Mouse (Mus musculus): ENCODE measurements around the gene Apol7c. TPM values are rescaled to one million over a fixed set of nuclear protein-coding genes. Genes with fewer than 3 reads are reported as not detected.
"Not testable (repeated sequence)": the region's sequence is repeated elsewhere in the genome, so short reads cannot be mapped to it uniquely, and the experiment has no call there.

Gene Apol7c
- polyA plus RNA-seq (2016; fragmentation: Nextera tagmentation; extraction: Ambion mirVana) = not detected in 2 replicates

DNA sequence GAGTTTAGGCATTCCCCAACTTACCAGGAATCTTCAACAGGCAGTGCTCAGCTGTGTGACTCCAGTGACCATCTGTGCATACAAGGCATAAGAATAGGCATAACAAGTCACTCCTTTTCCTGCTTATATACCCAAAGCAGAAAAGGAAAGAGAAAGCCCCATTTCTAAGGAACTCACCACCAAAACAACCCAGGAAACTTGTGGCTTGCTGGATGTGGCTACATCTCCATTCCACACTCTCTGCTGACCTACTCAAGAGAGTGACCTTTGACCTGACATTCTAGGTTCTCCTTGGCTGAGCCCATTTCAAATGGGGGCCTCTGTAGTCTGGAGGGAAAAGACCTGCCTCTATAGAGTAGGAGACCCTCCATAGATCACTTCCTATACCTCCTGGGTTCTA lies at the start of gene Apol7c:
Gene Apol7c (minus strand): TSS at position 101 of the 400 bp plus-strand sequence.
- Histone ChIP-seq H3K27ac (no peak within 1 kb of the TSS), H3K36me3 (replicated peaks) (no peaks in the 10 kb centered on the region), H3K4me3 (replicated peaks) (no peak within 1 kb of the TSS), H3K27me3 (no peaks in the 10 kb centered on the region), H3K9me3 (no peaks in the 10 kb centered on the region), H3K4me2 (no peak within 1 kb of the TSS), H3K4me1 (no peaks in the 10 kb centered on the region), H3K9ac (no peak within 1 kb of the TSS)
- no peak for ATAC-seq (ENCODE audit: low FRiP score)

DNA sequence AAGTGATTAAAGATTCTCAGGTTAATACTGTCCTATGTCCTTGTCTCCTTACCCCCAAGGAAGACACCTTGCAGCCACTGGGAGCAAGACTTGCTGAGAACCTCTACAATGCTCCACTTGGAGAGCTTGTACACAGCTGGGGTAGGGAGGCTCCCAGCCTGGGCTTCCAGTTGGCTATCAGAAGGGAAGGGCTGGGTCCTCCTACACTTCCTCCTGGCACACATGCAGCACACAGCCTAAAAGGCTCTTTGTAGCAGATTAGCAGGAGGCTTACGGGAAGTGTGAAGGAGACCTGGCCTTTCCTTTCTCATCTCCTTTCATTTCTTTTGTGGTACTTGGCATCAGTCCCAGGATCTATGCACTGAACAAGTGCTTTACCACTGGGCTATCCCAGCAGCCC lies 48.6 kb upstream of the Apol7c start:
- ATAC-seq (ENCODE audit: low FRiP score) = no peak
- Histone ChIP-seq H3K27ac (no peak overlapping the region), H3K4me1 (no peaks in the 10 kb centered on the region; the same call in 1 of the 2 replicates), H3K4me2 (no peak overlapping the region), H3K27me3 (no peaks in the 10 kb centered on the region), H3K4me3 (replicated peaks) (no peak overlapping the region), H3K36me3 (replicated peaks) (no peaks in the 10 kb centered on the region), H3K9me3 (no peaks in the 10 kb centered on the region), H3K9ac (no peak overlapping the region)
- 41% methylated on average over 1 of the region's 1 CpGs for whole genome bisulfite sequencing

DNA sequence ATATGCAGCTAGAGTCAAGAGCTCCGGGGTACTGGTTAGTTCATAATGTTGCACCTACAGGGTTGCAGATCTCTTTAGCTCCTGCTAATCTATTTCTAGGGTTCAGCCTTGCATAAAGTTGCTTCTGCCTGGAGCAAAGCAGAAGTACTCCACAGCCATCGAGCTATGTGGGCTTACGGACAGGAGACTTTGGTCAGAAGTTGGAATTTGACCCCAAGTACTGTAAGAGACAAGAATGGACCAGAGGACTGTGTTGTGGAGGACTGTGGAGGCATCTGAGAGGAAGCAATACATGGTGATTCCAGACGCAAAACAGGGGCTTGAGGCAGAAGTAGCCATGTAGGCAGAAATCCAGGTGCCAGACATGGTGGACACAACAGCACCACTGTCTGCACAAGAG lies 46.2 kb upstream of the Apol7c start:
- no peak overlapping the region for H3K9ac ChIP-seq
- no peak for ATAC-seq (ENCODE audit: low FRiP score)
- H3K4me2 ChIP-seq = no peak overlapping the region
- H3K27me3 ChIP-seq = no peaks in the 10 kb centered on the region
- H3K36me3 ChIP-seq (replicated peaks) = no peaks in the 10 kb centered on the region
- no peaks in the 10 kb centered on the region for H3K9me3 ChIP-seq
- no peaks in the 10 kb centered on the region; the same call in 1 of the 2 replicates for H3K4me1 ChIP-seq
- no peak overlapping the region for H3K4me3 ChIP-seq (replicated peaks)
- no peak overlapping the region for H3K27ac ChIP-seq
- 89% methylated on average over 4 of the region's 4 CpGs for WGBS

DNA sequence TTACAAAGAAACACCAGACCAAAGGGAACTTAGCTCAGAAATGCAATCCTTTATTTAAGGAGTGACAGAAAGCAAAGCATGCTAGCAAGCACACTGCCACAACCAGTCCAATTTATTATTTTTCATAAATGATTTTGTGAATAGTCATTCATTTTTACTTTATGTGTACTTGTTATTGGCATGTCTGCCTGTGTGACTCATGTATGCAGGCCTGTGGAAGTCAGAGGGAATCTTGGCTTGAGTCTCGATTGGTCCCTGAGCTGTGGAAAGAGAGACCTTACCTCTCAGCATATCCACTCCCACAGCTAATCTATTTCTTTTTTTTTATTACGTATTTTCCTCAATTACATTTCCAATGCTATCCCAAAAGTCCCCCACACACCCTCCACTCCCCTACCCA lies 45.7 kb upstream of the Apol7c start:
- no peak overlapping the region for H3K27ac ChIP-seq
- H3K4me3 ChIP-seq (replicated peaks) = no peak overlapping the region
- H3K4me2 ChIP-seq = no peak overlapping the region
- no peaks in the 10 kb centered on the region for H3K27me3 ChIP-seq
- no peaks in the 10 kb centered on the region for H3K9me3 ChIP-seq
- no peak overlapping the region for H3K9ac ChIP-seq
- 80% methylated on average over 2 of the region's 2 CpGs for WGBS
- no peaks in the 10 kb centered on the region for H3K36me3 ChIP-seq (replicated peaks)
- no peaks in the 10 kb centered on the region; the same call in 1 of the 2 replicates for H3K4me1 ChIP-seq
- ATAC-seq (ENCODE audit: low FRiP score) = no peak

DNA sequence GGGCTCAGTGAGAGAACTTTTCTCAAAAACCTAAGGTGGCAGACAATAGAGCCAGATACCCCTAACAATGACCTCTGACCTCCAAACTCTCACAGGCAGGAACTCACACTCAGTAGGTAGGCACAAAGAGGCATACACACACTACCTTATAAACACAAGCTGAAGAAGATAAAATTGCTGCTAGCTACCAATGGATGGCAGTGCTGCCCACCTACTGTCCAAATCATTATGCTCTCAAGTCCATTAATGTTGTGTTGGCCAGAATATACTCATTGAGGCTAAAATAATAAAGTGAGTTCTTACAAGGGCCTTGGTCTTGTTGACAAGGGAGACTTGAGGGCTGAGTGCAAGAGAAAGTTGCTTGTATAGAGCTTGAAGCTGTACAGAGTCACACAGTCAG lies 30.1 kb upstream of the Apol7c start:
- no peaks in the 10 kb centered on the region for H3K27me3 ChIP-seq
- ATAC-seq (ENCODE audit: low FRiP score) = no peak
- no peak overlapping the region for H3K4me2 ChIP-seq
- H3K9ac ChIP-seq = no peak overlapping the region
- H3K4me3 ChIP-seq (replicated peaks) = no peak overlapping the region
- H3K4me1 ChIP-seq = no peaks in the 10 kb centered on the region
- H3K36me3 ChIP-seq (replicated peaks) = no peaks in the 10 kb centered on the region
- no peaks in the 10 kb centered on the region for H3K9me3 ChIP-seq
- H3K27ac ChIP-seq = no peak overlapping the region

DNA sequence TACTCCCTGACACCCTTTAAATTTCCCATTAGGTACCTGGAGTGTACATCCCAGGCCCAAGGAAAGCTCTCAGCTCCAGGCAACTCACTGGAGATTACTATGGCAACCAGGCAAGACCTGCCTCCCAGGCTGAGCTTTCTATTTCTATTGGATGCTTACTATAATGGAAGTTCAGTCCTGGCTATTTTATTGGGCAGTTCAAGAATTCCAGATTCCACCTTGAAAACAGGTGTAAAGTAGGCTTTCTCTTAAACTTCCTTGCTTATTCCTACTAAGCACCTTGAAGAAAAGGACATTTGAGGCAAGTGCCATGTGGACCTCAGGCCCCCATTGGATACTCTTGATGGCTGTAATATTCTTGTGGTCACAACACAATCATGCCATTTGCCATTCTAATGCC lies 28.7 kb upstream of the Apol7c start, which contains the start of gene 1700025B11Rik:
Gene 1700025B11Rik (minus strand): TSS at position 101 of the 400 bp plus-strand sequence.
- Histone ChIP-seq H3K36me3 (replicated peaks) (no peaks in the 10 kb centered on the region), H3K4me1 (no peaks in the 10 kb centered on the region), H3K9ac (no peak within 1 kb of the TSS), H3K9me3 (no peaks in the 10 kb centered on the region), H3K4me2 (no peak within 1 kb of the TSS), H3K27ac (no peak within 1 kb of the TSS), H3K4me3 (replicated peaks) (no peak within 1 kb of the TSS), H3K27me3 (no peaks in the 10 kb centered on the region)
- no peak for ATAC-seq (ENCODE audit: low FRiP score)

DNA sequence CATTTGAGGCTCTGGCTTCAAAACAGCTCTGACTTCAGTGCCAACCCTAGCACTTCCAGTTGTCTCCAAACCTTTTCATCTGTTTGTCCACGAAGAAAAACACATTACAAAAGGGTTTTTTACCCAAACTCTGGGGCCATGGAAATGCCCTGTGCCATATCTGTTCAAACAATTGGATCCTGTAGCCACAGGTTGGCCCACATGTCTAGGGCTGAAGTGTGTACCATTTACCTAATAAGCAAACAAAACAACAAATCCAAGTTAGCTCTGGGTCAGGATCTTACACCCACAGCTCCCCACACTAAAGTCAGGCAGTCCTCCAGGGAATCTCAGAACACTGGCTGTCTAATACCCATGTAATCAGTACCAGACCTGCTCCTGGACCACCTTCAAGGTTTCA lies 6.1 kb upstream of the Apol7c start:
- H3K4me3 ChIP-seq (replicated peaks); H3K27ac ChIP-seq; ATAC-seq (ENCODE audit: low FRiP score); H3K4me2 ChIP-seq; H3K36me3 ChIP-seq (replicated peaks); H3K4me1 ChIP-seq; H3K9me3 ChIP-seq; H3K27me3 ChIP-seq; H3K9ac ChIP-seq: not testable (repeated sequence)
- 40% methylated on average over 1 of the region's 1 CpGs for WGBS

DNA sequence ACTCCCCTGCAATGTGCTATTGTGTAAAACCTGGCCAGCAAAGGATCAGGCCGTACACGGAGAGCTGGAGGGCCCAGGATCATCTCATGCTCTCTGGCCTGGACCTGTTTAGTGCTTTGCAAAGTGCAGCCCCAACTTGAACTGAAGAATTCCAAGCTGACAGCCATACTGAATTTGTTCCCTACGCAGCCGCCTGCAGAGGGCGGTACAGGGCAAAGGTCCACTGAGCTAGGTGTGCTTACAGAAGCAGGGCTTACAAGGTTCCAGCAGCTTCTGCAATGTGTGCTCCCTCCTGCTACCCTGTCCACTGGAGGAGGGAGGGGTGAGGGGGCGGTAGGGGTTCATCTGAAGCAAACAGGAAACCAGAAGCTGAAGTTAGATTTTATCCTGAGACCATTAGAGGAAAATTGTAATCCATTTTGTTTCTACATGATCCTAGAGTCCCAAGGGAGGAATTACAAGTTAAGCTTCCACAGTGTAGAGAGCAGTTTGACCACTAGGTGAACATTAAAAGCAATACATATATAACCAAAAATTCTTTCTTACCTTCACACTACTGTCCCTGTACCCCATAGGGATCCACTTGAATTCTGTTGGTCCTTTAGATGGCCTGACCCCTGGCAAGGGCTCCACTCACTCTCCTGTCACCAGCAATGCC lies 9.8 kb downstream of the Apol7c start:
- H3K36me3 ChIP-seq (replicated peaks); H3K27me3 ChIP-seq; H3K9me3 ChIP-seq; H3K9ac ChIP-seq; H3K4me1 ChIP-seq; H3K4me2 ChIP-seq; H3K27ac ChIP-seq; H3K4me3 ChIP-seq (replicated peaks); ATAC-seq (ENCODE audit: low FRiP score): not testable (repeated sequence)
- 13% methylated on average over 6 of the region's 6 CpGs for WGBS

DNA sequence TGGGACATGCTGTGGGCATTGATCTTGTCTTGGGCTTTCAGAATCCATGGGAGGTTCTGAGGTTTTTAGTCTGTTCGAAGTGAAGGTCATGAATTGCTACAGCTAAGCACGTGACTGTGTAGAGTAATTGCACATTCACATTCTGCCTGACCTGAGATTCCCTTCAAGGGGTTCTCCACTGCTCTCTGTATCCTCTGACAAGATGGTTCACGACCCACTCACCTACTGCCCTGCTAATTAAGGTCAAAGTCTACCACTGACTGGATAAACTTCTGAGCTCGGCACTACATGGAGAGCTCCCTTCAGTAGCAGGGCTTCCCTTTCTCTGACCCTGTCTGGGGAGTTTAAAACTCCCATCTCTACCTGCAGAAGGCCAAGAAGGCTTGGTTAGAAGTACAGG lies 12.5 kb downstream of the Apol7c start:
- H3K27ac ChIP-seq; H3K9me3 ChIP-seq; H3K27me3 ChIP-seq; ATAC-seq (ENCODE audit: low FRiP score); H3K9ac ChIP-seq; H3K4me1 ChIP-seq; H3K4me3 ChIP-seq (replicated peaks); H3K4me2 ChIP-seq; H3K36me3 ChIP-seq (replicated peaks): not testable (repeated sequence)
- WGBS = 68% methylated on average over 4 of the region's 4 CpGs

DNA sequence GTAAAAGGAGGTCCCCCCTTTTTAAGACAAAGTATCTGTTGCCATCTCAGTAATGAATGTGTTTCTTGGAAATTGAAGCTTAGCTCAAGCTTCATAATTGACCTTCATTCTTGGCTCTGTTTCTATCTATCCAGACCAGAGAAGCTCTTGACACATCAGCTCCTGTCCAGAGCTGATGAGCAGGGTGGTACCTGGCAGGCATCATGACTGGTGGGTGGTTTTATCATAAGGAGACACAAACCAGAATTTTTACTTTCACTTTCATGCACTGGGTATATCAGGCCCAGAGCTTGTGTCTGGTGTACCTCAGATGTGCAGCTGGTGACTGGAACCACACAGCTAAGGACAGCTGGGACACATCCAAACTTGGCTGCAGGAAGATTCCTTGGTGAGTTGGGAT lies 25.1 kb downstream of the Apol7c start, which contains the start of gene Apol11a:
Gene Apol11a (plus strand): TSS at position 306 of the 400 bp plus-strand sequence.
- not testable (repeated sequence) for H3K36me3 ChIP-seq (replicated peaks); H3K27ac ChIP-seq; H3K4me1 ChIP-seq; H3K4me2 ChIP-seq; H3K27me3 ChIP-seq; H3K9ac ChIP-seq; H3K9me3 ChIP-seq; ATAC-seq (ENCODE audit: low FRiP score); H3K4me3 ChIP-seq (replicated peaks)

DNA sequence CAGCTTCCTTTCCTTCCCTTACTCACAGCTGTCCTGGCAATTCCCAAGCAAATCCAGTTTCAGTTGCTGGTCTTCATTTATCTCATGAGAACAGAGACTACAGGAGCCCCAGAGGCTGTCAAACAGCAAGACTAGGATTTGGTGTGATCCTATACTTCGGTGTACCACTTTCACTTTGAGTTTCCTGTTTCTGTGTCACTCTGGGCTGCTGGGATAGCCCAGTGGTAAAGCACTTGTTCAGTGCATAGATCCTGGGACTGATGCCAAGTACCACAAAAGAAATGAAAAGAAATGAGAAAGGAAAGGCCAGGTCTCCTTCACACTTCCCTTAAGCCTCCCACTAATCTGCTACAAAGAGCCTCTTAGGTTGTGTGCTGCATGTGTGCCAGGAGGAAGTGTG lies 38.4 kb downstream of the Apol7c start:
- H3K4me1 ChIP-seq; ATAC-seq (ENCODE audit: low FRiP score); H3K9me3 ChIP-seq; H3K36me3 ChIP-seq (replicated peaks); H3K9ac ChIP-seq; H3K27me3 ChIP-seq; H3K4me3 ChIP-seq (replicated peaks); H3K27ac ChIP-seq; H3K4me2 ChIP-seq: not testable (repeated sequence)
- WGBS = 70% methylated on average over 1 of the region's 1 CpGs

DNA sequence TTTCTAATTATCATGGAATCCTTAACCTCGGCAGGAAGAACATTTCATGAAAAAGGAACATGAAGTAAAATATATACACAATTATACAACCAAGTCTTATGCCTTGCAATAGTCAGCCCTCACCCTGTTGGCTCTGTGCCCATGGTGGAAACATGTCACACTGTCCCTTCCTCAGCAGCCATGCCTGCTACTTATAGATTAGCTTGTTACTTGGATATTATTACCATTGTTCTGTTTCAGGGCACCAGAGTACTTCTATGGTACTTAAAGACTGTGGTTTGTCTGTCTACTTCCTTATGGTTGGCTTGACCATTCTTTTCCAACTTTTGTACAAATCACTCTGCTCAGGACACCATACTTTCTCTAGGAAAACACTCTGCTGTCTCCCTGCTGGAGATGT lies 39.9 kb downstream of the Apol7c start:
- H3K36me3 ChIP-seq (replicated peaks); H3K4me3 ChIP-seq (replicated peaks); H3K4me2 ChIP-seq; H3K9me3 ChIP-seq; H3K9ac ChIP-seq; H3K27ac ChIP-seq; ATAC-seq (ENCODE audit: low FRiP score); H3K4me1 ChIP-seq; H3K27me3 ChIP-seq: not testable (repeated sequence)
- WGBS = no CpG with 5 or more reads among the region's 1 CpGs

DNA sequence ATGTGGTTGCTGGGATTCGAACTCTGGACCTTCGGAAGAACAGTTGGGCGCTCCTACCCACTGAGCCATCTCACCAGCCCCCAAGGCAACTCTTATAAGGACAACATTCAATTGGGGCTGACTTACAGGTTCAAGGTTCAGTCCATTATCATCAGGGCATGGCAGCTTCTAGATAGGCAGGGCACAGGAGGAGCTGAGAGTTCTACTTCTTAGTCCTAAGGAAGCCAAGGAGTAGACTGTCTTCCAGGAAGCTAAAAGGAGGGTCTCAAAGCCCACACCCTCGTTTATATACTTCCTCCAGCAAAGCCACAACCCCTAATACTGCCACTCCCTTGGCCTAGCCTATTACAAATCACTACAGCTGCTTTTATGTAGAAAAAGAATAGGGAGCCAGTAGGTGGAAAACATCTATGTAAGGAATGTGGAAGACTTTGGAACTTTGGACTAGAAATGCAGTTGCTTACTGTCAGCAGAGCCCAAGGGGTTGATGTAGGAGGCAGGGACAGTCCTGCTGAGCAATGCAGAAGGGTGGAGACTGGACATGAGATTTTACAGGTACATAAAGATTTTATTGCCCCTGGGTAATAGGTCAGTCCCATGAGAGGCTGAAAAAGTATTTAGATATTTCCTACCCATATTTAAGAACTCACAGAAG lies 50.8 kb downstream of the Apol7c start:
- Histone ChIP-seq H3K4me2 (no peak overlapping the region), H3K9ac (no peak overlapping the region), H3K9me3 (no peaks in the 10 kb centered on the region), H3K4me3 (replicated peaks) (no peak overlapping the region), H3K36me3 (replicated peaks) (no peaks in the 10 kb centered on the region), H3K27ac (no peak overlapping the region), H3K27me3 (no peaks in the 10 kb centered on the region), H3K4me1 (no peaks in the 10 kb centered on the region)
- ATAC-seq (ENCODE audit: low FRiP score) = no peak
- 71% methylated on average over 4 of the region's 4 CpGs for WGBS

All from forebrain, embryonic 12.5 days (tissue).